Mouse (Mus musculus): ENCODE data around the gene Gm4070.
"Not testable (repeated sequence)": the region's sequence is repeated elsewhere in the genome, so short reads cannot be mapped to it uniquely, and the experiment has no call there.

- not testable (repeated sequence) for TF ChIP-seq CTCF (IDR thresholded peaks at IDR 0.05; ENCODE audit: low read depth, low read length); GATA2 (IDR thresholded peaks at IDR 0.05; ENCODE audit: borderline replicate concordance, low read depth, low read length)
These were observed 97.8 kb downstream of the Gm4070 start for GRCm38 (mm10) chr7:105855718-105856560.
